ENCODE assay signal across 25 mouse cellular contexts in the genomic region with DNA sequence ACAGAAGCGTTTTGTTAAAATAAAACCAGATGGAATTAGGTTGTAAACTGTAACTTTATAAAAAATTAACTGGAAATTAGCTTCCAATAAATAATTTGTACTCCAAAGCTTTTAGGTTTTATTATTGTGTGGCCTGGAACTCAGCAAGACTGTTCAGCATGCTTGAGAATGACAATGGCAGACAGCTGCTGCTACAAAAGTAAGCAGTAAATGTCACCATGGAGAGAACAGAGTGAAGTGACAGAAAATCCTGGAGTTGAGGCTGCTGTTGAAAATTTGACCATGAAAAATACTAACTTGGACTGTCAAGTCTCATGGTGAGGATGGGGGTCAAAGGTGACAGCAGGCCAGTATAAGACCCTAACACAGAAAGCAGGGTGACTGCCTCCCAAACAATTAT.
"Had no signal": no experiment of that assay in that cellular context is flagged by ENCODE, and none has a peak within 500 bp of the region (broad histone marks: within the 10 kb centered on the region; RNA-seq: fewer than 3 reads in every experiment).

No protein-coding gene starts in this region.

- H3K27ac ChIP-seq: heart, embryonic 10.5 days; hindbrain, embryonic 10.5 days; hindbrain, embryonic 12.5 days; hindbrain, embryonic 14.5 days; intestine, embryonic 15.5 days; kidney, embryonic 15.5 days; layer of hippocampus, adult 2 months; left cerebral cortex, adult 2 months; limb, embryonic 10.5 days; limb, embryonic 12.5 days; liver, embryonic 13.5 days had no signal

- H3K4me2 ChIP-seq: heart, embryonic 12.5 days; hindbrain, embryonic 12.5 days; hindbrain, embryonic 14.5 days; intestine, embryonic 15.5 days; kidney, embryonic 15.5 days; limb, embryonic 12.5 days; liver, embryonic 11.5 days; liver, embryonic 13.5 days had no signal

- H3K36me3 ChIP-seq: heart, embryonic 10.5 days; heart, embryonic 12.5 days; hindbrain, embryonic 10.5 days; hindbrain, embryonic 12.5 days; intestine, embryonic 15.5 days; kidney, embryonic 15.5 days; limb, embryonic 10.5 days; limb, embryonic 12.5 days; liver, embryonic 13.5 days had no signal

- H3K9ac ChIP-seq: heart, embryonic 12.5 days; hindbrain, embryonic 12.5 days; hindbrain, embryonic 14.5 days; intestine, embryonic 15.5 days; kidney, embryonic 15.5 days; limb, embryonic 12.5 days; liver, embryonic 13.5 days had no signal

- H3K4me1 ChIP-seq: heart, embryonic 10.5 days; heart, embryonic 12.5 days; hindbrain, embryonic 10.5 days; hindbrain, embryonic 12.5 days; intestine, embryonic 15.5 days; kidney, embryonic 15.5 days; limb, embryonic 10.5 days; liver, embryonic 13.5 days had no signal

- ATAC-seq: hindbrain, embryonic 16.5 days; inflammation-experienced regulatory T-cells, adult 6 months; intestine, embryonic 15.5 days; intestine, postnatal 0 days had no signal

- H3K9me3 ChIP-seq: heart, embryonic 10.5 days; heart, embryonic 12.5 days; hindbrain, embryonic 12.5 days; intestine, embryonic 15.5 days; kidney, embryonic 15.5 days; limb, embryonic 10.5 days; limb, embryonic 12.5 days; liver, embryonic 13.5 days had no signal

- H3K4me3 ChIP-seq: heart, embryonic 10.5 days; heart, embryonic 12.5 days; hindbrain, embryonic 10.5 days; hindbrain, embryonic 12.5 days; intestine, embryonic 15.5 days; kidney, embryonic 15.5 days; layer of hippocampus, adult 2 months; left cerebral cortex, adult 2 months; limb, embryonic 10.5 days; limb, embryonic 12.5 days; liver, embryonic 13.5 days had no signal

- H3K27me3 ChIP-seq: heart, embryonic 12.5 days; hindbrain, embryonic 12.5 days; intestine, embryonic 15.5 days; kidney, embryonic 15.5 days; limb, embryonic 12.5 days; liver, embryonic 13.5 days had no signal

- DNase-seq: gastrocnemius, postnatal 14 days; gastrocnemius, postnatal 36 days; heart, adult 18-20 months; heart, postnatal 10 days; heart, postnatal 4 days; kidney, adult 2 months; kidney, adult 9 months; kidney, postnatal 14 days; liver; liver, embryonic 13.5 days had no signal
